Mouse (Mus musculus) erythroblast, embryonic 14.5 days (primary cell): ENCODE results near the gene Myd88. TPM values are rescaled to one million over a fixed set of nuclear protein-coding genes. Genes with fewer than 3 reads are reported as not detected.

Experiments
- H3K27me3 ChIP-seq: 2 replicates; pipeline ENCODE4 v1.6.1; 2012; ENCODE audit warnings: inconsistent platforms; ENCODE audit not compliant: control insufficient read depth
- H3K36me3 ChIP-seq: 2 replicates; pipeline ENCODE4 v1.6.1; 2012; ENCODE audit warnings: mild to moderate bottlenecking, inconsistent platforms; ENCODE audit not compliant: control insufficient read depth
- H3K4me1 ChIP-seq: 2 replicates; pipeline ENCODE4 v1.6.1; 2012; ENCODE audit warnings: inconsistent platforms; ENCODE audit not compliant: control insufficient read depth
- H3K4me3 ChIP-seq: replicated peaks from 2 replicates; pipeline ENCODE3; 2012; ENCODE audit warnings: moderate library complexity, mild to moderate bottlenecking, inconsistent platforms
- H3K9me3 ChIP-seq: 2 replicates; pipeline ENCODE4 v1.6.1; 2012; ENCODE audit warnings: low read length, inconsistent platforms, mixed read lengths; ENCODE audit not compliant: control insufficient read depth
- GATA1 ChIP-seq: IDR thresholded peaks from 2 replicates; pipeline ENCODE4 v1.6.1; 2012; ENCODE audit warnings: low read length, inconsistent platforms, mixed read lengths
- TAL1 ChIP-seq: IDR thresholded peaks from 3 replicates; pipeline ENCODE4 v1.6.1; 2012; ENCODE audit warnings: low read length, inconsistent platforms, mixed read lengths
- polyA plus RNA-seq: library from polyadenylated mRNA; stranded (reverse); fragments of >175 nt; gene quantifications from 2 replicates; pipeline ENCODE4 v1.2.3, GENCODE M21; 2012

The Myd88 gene
- polyA plus RNA-seq, 1 experiment, result 1.7 TPM

DNA sequence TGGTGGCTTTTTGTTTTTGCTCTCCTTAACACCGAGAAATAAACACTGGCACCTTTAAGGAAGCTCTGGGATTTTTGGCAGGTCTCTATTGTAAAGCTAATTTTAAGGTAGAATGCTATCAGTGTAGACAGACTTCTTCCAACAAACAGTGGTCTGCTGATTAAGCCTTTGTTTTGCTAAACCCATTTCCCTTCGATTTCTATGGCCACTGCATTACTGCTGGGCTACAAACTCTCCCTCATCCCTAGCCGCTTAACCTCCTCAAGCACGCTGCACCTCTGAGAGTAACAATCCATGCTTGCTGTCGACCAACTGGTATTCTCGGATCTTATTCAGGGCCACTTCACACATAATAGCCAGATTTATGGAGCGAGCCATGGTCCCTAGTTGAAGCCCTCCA, 20.3 kb downstream of the Myd88 start:
- H3K9me3 ChIP-seq, result no peaks in the 10 kb centered on the region
- H3K36me3 ChIP-seq, result peaks cover 8% of the 10 kb centered on the region
- H3K4me3 ChIP-seq, result peak overlapping the region; percentile 70
- TF ChIP-seq GATA1 (no peak), TAL1 (no peak)
- no peaks in the 10 kb centered on the region for H3K27me3 ChIP-seq
- H3K4me1 ChIP-seq, result peaks cover 44% of the 10 kb centered on the region

DNA sequence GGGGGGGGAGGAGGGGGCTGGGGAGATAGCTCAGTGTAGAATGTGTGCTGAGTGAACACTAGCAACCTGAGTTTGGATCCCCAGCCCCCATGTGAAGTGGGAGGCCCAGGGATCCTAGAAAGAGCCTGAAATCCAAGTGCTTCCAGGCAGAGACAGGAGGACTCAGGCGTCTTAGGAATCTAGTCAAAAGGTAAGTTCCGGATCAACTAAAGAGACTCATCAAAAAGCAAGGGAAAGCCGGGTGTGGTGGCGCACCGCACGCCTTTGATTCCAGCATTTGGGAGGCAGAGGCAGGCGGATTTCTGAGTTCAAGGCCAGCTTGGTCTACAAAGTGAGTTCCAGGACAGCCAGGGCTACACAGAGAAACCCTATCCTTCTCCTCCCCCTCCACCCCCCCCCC, 20.8 kb downstream of the Myd88 start:
- peak overlapping the region; percentile 70 for H3K4me3 ChIP-seq

DNA sequence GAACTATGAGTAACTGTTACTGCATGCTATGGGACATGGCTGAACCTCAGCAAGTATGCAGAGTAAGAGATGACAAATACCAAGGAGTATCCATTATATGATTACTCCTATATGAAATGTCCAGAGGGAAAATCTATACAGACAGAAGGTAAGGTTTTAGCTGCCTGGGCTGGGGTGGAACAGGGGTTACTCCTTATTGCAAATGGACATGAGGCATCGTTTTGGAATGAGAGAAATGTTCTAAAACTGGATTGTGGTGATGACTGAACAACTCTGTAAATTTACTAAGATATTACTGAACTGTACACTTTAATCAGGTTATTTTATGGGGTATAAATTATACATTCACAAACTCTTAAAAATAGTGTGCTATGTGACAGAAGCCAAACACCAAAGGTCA, 22.3 kb downstream of the Myd88 start:
- Histone ChIP-seq H3K4me3 (no peak overlapping the region), H3K9me3 (no peaks in the 10 kb centered on the region), H3K4me1 (peaks cover 39% of the 10 kb centered on the region), H3K36me3 (peaks cover 8% of the 10 kb centered on the region), H3K27me3 (no peaks in the 10 kb centered on the region)
- TF ChIP-seq TAL1 (no peak), GATA1 (no peak)

More for the DNA sequence above, 20.8 kb downstream of the Myd88 start:
- Histone ChIP-seq H3K27me3 (no peaks in the 10 kb centered on the region), H3K4me1 (peaks cover 44% of the 10 kb centered on the region), H3K9me3 (no peaks in the 10 kb centered on the region), H3K36me3 (peaks cover 8% of the 10 kb centered on the region)
- no peak for TF ChIP-seq GATA1
- no peak for TF ChIP-seq TAL1

- Histone ChIP-seq H3K36me3 (peaks cover 4% of the 10 kb centered on the region), H3K9me3 (no peaks in the 10 kb centered on the region), H3K27me3 (no peaks in the 10 kb centered on the region), H3K4me3 (no peak overlapping the region), H3K4me1 (peaks cover 5% of the 10 kb centered on the region)
- TF ChIP-seq TAL1, result no peak
- TF ChIP-seq GATA1, result no peak
Observed at GRCm38 (mm10) chr9:119313096-119313495, 28.1 kb downstream of the Myd88 start.

- Histone ChIP-seq H3K27me3 (no peaks in the 10 kb centered on the region), H3K4me3 (no peak overlapping the region), H3K36me3 (peaks cover 11% of the 10 kb centered on the region), H3K9me3 (no peaks in the 10 kb centered on the region), H3K4me1 (peaks cover 4% of the 10 kb centered on the region)
- TF ChIP-seq TAL1 (no peak), GATA1 (no peak)
Observed at GRCm38 (mm10) chr9:119309067-119309466, 32.1 kb downstream of the Myd88 start.

- no peak overlapping the region for H3K4me3 ChIP-seq
- no peaks in the 10 kb centered on the region for H3K9me3 ChIP-seq
- H3K27me3 ChIP-seq, result no peaks in the 10 kb centered on the region
- peaks cover 4% of the 10 kb centered on the region for H3K4me1 ChIP-seq
- TF ChIP-seq GATA1 (no peak), TAL1 (no peak)
- peaks cover 28% of the 10 kb centered on the region for H3K36me3 ChIP-seq
Observed at GRCm38 (mm10) chr9:119305863-119306262, 35.3 kb downstream of the Myd88 start.

DNA sequence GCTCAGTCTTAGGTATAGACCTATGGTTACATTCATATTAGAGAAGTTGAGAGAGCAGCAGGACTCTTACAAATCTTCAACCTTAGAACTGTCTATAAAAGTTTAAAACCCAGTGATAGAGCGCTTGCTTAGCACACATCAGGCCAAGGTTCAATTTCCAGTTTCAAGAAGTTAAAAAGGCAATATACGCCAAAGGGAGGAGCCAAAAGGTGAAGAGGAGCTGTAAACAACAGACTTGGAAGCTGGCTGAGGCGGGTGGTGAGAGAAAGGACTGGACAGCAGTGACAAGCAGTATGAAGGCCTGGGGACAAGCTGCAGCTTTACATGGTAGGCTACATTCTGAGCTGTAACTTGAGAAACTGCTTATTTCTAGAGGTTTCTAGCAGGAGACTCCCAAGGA, 42.6 kb downstream of the Myd88 start:
- Histone ChIP-seq H3K27me3 (no peaks in the 10 kb centered on the region), H3K4me1 (peaks cover 2% of the 10 kb centered on the region), H3K4me3 (no peak overlapping the region), H3K9me3 (no peaks in the 10 kb centered on the region), H3K36me3 (peaks cover 48% of the 10 kb centered on the region)
- no peak for TF ChIP-seq GATA1
- TF ChIP-seq TAL1, result no peak

DNA sequence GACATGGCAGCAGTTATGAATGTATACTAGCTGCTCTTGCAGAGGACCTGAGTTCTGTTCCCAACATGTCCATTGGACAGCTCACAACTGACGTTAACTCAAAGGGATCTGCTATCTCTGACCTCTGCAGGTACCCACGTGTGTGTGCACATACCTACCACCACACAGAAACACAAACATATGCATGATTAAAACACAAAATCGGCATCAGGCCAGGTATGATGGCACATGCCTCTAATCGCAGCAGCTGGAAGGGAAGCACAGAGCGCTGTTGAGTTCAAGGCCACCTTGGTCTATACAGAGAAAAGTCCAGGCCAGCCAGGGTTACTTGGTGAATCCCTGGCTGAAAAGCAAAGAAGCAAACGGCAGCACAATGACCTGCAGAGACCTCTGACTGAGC, 43.5 kb downstream of the Myd88 start:
- no peaks in the 10 kb centered on the region for H3K9me3 ChIP-seq
- H3K4me3 ChIP-seq, result no peak overlapping the region
- no peaks in the 10 kb centered on the region for H3K27me3 ChIP-seq
- H3K36me3 ChIP-seq, result peaks cover 48% of the 10 kb centered on the region
- no peak for TF ChIP-seq TAL1
- no peak for TF ChIP-seq GATA1
- H3K4me1 ChIP-seq, result peaks cover 2% of the 10 kb centered on the region

GRCm38 (mm10) chr9:119290791-119291190, 50.4 kb downstream of the Myd88 start:
- no peaks in the 10 kb centered on the region for H3K27me3 ChIP-seq
- peaks cover 41% of the 10 kb centered on the region for H3K36me3 ChIP-seq
- no peak overlapping the region for H3K4me3 ChIP-seq
- H3K9me3 ChIP-seq, result no peaks in the 10 kb centered on the region
- TF ChIP-seq GATA1, result no peak
- no peak for TF ChIP-seq TAL1
- H3K4me1 ChIP-seq, result peaks cover 6% of the 10 kb centered on the region

Other genes starting within 250 kb of the Myd88 start
- 0.01 TPM in 1 of 2 replicates, not detected in the other for gene Plcd1, start 247.9 kb downstream of the Myd88 start, polyA plus RNA-seq
- gene Dlec1, start 238.9 kb downstream of the Myd88 start, polyA plus RNA-seq, result not detected in 2 replicates
- gene Acaa1b, start 184.3 kb downstream of the Myd88 start, polyA plus RNA-seq, result 0.04 TPM in 1 of 2 replicates, not detected in the other
- not detected in 2 replicates for gene Gm47289, start 182.2 kb downstream of the Myd88 start, polyA plus RNA-seq
- gene Slc22a13, start 132.3 kb downstream of the Myd88 start, polyA plus RNA-seq, result not detected in 2 replicates
- 0.87 and 0.88 TPM in 2 replicates for gene Oxsr1, start 19.0 kb downstream of the Myd88 start, polyA plus RNA-seq
- 0.79 and 1.7 TPM in 2 replicates for gene Acaa1a, start 1.7 kb downstream of the Myd88 start, polyA plus RNA-seq
- 0.01 and 0.17 TPM in 2 replicates for gene Xylb, start 16.0 kb upstream of the Myd88 start, polyA plus RNA-seq
- gene Slc22a14, start 24.1 kb upstream of the Myd88 start, polyA plus RNA-seq, result not detected in 2 replicates
- 0.02 TPM in 1 of 2 replicates, not detected in the other for gene Acvr2b, start 60.7 kb upstream of the Myd88 start, polyA plus RNA-seq
- gene Exog, start 103.5 kb upstream of the Myd88 start, polyA plus RNA-seq, result 0.06 TPM in 2 replicates
- not detected in 2 replicates for gene Scn5a, start 237.6 kb upstream of the Myd88 start, polyA plus RNA-seq